Mouse (Mus musculus): ENCODE measurements around the gene Cd160.

DNA sequence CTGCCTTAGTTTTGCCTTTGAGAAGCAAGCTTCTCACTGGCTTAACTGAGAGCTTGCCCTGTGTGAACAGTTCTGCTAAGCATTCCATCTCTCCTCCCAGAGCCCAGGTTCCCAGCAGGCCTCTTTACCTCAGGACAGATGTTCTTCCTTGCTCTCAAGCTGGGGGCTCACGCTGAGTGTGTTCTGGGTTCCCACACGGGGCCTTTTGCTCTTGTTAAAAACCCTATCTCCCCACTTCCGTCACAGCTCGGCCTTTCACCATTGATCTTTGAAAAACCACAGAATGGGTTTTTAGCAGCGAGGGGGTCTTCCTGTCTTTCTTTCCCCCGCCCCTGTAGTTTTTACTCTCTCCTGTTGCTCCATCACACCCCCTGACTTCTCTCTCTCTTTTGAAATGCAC lies 14.8 kb downstream of the Cd160 start:
- no peak for TF ChIP-seq MAFK (IDR thresholded peaks at IDR 0.05; ENCODE audit: insufficient read depth, low read depth, low read length)
- TF ChIP-seq ZNF384 (IDR thresholded peaks at IDR 0.05; ENCODE audit: low read depth, low read length), result no peak
- TF ChIP-seq CHD2 (IDR thresholded peaks at IDR 0.05; ENCODE audit: low read depth, low read length), result no peak
